Mouse (Mus musculus) lung, postnatal 0 days (tissue): Measurements from ENCODE around the gene Rnf31.

Experiments used
- CTCF ChIP-seq: IDR thresholded peaks from 2 replicates; pipeline ENCODE4 v1.5.1; 2016; ENCODE audit warnings: antibody characterized with exemption, mild to moderate bottlenecking
- EP300 ChIP-seq: IDR thresholded peaks from 2 replicates; pipeline ENCODE4 v1.6.1; 2016; ENCODE audit warnings: antibody characterized with exemption, mild to moderate bottlenecking, control low read depth

DNA sequence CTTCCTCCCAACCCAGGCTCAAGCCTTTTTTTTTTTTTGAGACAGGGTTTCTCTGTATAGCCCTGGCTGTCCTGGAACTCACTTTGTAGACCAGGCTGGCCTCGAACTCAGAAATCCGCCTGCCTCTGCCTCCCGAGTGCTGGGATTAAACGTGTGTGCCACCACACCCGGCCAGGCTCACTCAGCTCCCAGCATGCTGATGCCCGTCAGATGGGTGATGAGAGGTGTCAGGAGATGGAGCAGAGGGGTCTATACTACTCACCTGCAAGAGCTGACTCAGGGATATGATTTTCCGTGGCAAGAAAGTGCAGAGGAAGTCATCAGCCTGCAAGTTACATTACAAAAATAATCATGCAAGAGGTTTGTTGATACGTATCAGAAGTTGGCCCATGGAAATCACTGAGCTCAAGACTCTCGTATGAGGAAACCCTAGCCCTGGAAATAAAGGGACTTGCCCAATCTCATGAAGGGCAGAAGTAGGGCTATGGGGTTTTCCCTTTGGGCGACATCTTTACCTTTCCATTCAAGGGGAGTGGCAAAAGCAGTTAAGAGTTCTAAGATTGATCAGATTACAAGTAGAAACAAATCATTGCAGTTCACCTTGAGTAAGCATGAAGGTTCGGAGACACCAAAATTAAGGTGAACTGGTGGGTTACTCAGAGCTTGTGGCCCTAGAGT is 1.6 kb upstream of the Rnf31 start:
- TF ChIP-seq CTCF (no peak), EP300 (no peak)
